Mouse (Mus musculus): ENCODE results near the gene Fev.

Fev gene

GRCm38 (mm10) chr1:74885369-74886042 is at the start of gene Fev:
Gene Fev, minus strand, starts transcription at chr1:74885419.
- in situ Hi-C loops (cut with MseI, MboI) = no loop called here

- in situ Hi-C loops (cut with MseI, MboI) = loop anchor here in 1 of 2 experiments (25.0 kb wide), 1 partner anchor 335 kb away; the partner anchor contains the start of gene Ptprn
Measured at GRCm38 (mm10) chr1:74927621-74928296, 42.5 kb upstream of the Fev start.

GRCm38 (mm10) chr1:74926721-74927120 is 41.5 kb upstream of the Fev start:
- in situ Hi-C loops (cut with MseI, MboI) = loop anchor here in 1 of 2 experiments (25.0 kb wide), 1 partner anchor 336 kb away; the partner anchor contains the start of gene Ptprn

- in situ Hi-C loops (cut with MseI, MboI) = no loop called here
Measured at GRCm38 (mm10) chr1:74924464-74924863, 39.2 kb upstream of the Fev start.

GRCm38 (mm10) chr1:74915706-74916105 is 30.5 kb upstream of the Fev start:
- in situ Hi-C loops (cut with MseI, MboI) = no loop called here

GRCm38 (mm10) chr1:74902191-74902590 is 17.0 kb upstream of the Fev start:
- in situ Hi-C loops (cut with MseI, MboI) = no loop called here

GRCm38 (mm10) chr1:74901686-74902085 is 16.5 kb upstream of the Fev start:
- in situ Hi-C loops (cut with MseI, MboI) = no loop called here

GRCm38 (mm10) chr1:74900341-74901285 is 15.4 kb upstream of the Fev start:
- in situ Hi-C loops (cut with MseI, MboI) = no loop called here

GRCm38 (mm10) chr1:74898656-74899431 is 13.6 kb upstream of the Fev start:
- in situ Hi-C loops (cut with MseI, MboI) = no loop called here

GRCm38 (mm10) chr1:74897976-74898375 is 12.8 kb upstream of the Fev start:
- in situ Hi-C loops (cut with MseI, MboI) = no loop called here

GRCm38 (mm10) chr1:74894966-74895365 is 9.7 kb upstream of the Fev start:
- in situ Hi-C loops (cut with MseI, MboI) = no loop called here

GRCm38 (mm10) chr1:74893134-74893855 is 8.1 kb upstream of the Fev start, which contains the start of gene Cryba2:
Gene Cryba2, minus strand, starts transcription at chr1:74893143.
- in situ Hi-C loops (cut with MseI, MboI) = no loop called here

GRCm38 (mm10) chr1:74892351-74893133 is 7.3 kb upstream of the Fev start:
- in situ Hi-C loops (cut with MseI, MboI) = no loop called here

GRCm38 (mm10) chr1:74891513-74891912 is 6.3 kb upstream of the Fev start:
- in situ Hi-C loops (cut with MseI, MboI) = no loop called here

GRCm38 (mm10) chr1:74884196-74885141 is 750 bp downstream of the Fev start:
- in situ Hi-C loops (cut with MseI, MboI) = no loop called here

GRCm38 (mm10) chr1:74883441-74883840 is 1.8 kb downstream of the Fev start:
- in situ Hi-C loops (cut with MseI, MboI) = no loop called here

GRCm38 (mm10) chr1:74882828-74883227 is 2.4 kb downstream of the Fev start:
- in situ Hi-C loops (cut with MseI, MboI) = no loop called here

- in situ Hi-C loops (cut with MseI, MboI) = no loop called here
Measured at GRCm38 (mm10) chr1:74882055-74882734, 3.0 kb downstream of the Fev start.

Measured in mouse trophoblast stem cell (cell line).